In genomic region chr7:82752171-82753085, GRCm38 (mm10) we compare ENCODE assay signal across 8 mouse cellular contexts.
DNase-seq lines count a peak whose midpoint lies in the region; ATAC-seq and TF ChIP-seq lines count a peak whose summit lies in the region.

No protein-coding gene starts in this region.

- H3K4me1 ChIP-seq in midbrain, embryonic 10.5 days = peaks cover 20% of the 10 kb centered on the region
- no peaks in the 10 kb centered on the region for H3K4me1 ChIP-seq in midbrain, embryonic 16.5 days (ENCODE audit: control insufficient read depth, insufficient read depth, low read length)
- peaks cover 16% of the 10 kb centered on the region for H3K4me1 ChIP-seq in kidney, embryonic 15.5 days
- H3K4me1 ChIP-seq in cerebellum, adult 2 months (ENCODE audit: control insufficient read depth, insufficient read depth, low read length) = no peaks in the 10 kb centered on the region
- H3K4me1 ChIP-seq in liver, postnatal 0 days (ENCODE audit: insufficient read depth) = peaks cover 5% of the 10 kb centered on the region; the same call in 1 of the 2 replicates

- TF ChIP-seq EP300 in liver, postnatal 0 days (IDR thresholded peaks at IDR 0.05; ENCODE audit: low read depth) = no peak

- no peak overlapping the region for H3K4me2 ChIP-seq in midbrain, embryonic 16.5 days (ENCODE audit: low read length)
- H3K4me2 ChIP-seq in kidney, embryonic 15.5 days = peak overlapping the region; percentile 2; the same call in 1 of the 2 replicates
- H3K4me2 ChIP-seq in liver, postnatal 0 days (ENCODE audit: low read depth, low read length) = no peak overlapping the region

- H3K9me3 ChIP-seq in midbrain, embryonic 10.5 days (replicated peaks) = no peaks in the 10 kb centered on the region
- H3K9me3 ChIP-seq in midbrain, embryonic 16.5 days (replicated peaks; ENCODE audit: control insufficient read depth, low read length, poor library complexity, severe bottlenecking) = no peaks in the 10 kb centered on the region
- no peaks in the 10 kb centered on the region for H3K9me3 ChIP-seq in kidney, embryonic 15.5 days (replicated peaks)
- H3K9me3 ChIP-seq in liver, postnatal 0 days (ENCODE audit: low read length) = no peaks in the 10 kb centered on the region

- H3K36me3 ChIP-seq in midbrain, embryonic 10.5 days = peaks cover 30% of the 10 kb centered on the region
- H3K36me3 ChIP-seq in midbrain, embryonic 16.5 days (ENCODE audit: control insufficient read depth, insufficient read depth, low read length) = peaks cover 6% of the 10 kb centered on the region; the same call in 1 of the 2 replicates
- H3K36me3 ChIP-seq in kidney, embryonic 15.5 days = peaks cover 13% of the 10 kb centered on the region; the same call in 1 of the 2 replicates
- H3K36me3 ChIP-seq in liver, postnatal 0 days (replicated peaks; ENCODE audit: insufficient read depth, low read length) = peaks cover 9% of the 10 kb centered on the region; the same call in 1 of the 2 replicates

- H3K27me3 ChIP-seq in midbrain, embryonic 10.5 days (ENCODE audit: low read depth, poor library complexity, severe bottlenecking) = no peaks in the 10 kb centered on the region
- no peaks in the 10 kb centered on the region for H3K27me3 ChIP-seq in midbrain, embryonic 16.5 days (ENCODE audit: control insufficient read depth, insufficient read depth, low read depth, low read length)
- H3K27me3 ChIP-seq in kidney, embryonic 15.5 days = no peaks in the 10 kb centered on the region
- no peaks in the 10 kb centered on the region for H3K27me3 ChIP-seq in cerebellum, adult 2 months (ENCODE audit: control insufficient read depth, insufficient read depth, low read length)
- no peaks in the 10 kb centered on the region for H3K27me3 ChIP-seq in liver, postnatal 0 days (ENCODE audit: insufficient read depth, low read length)

- H3K27ac ChIP-seq in midbrain, embryonic 10.5 days (replicated peaks) = peak overlapping the region; percentile 42; the same call in 1 of the 2 replicates
- H3K27ac ChIP-seq in midbrain, embryonic 16.5 days (ENCODE audit: low read length) = no peak overlapping the region
- peak overlapping the region; percentile 78 for H3K27ac ChIP-seq in gastrocnemius, adult 2 months
- H3K27ac ChIP-seq in kidney, embryonic 15.5 days = peak overlapping the region; percentile 82
- H3K27ac ChIP-seq in cerebellum, adult 2 months (ENCODE audit: insufficient read depth, low read length) = no peak overlapping the region
- no peak overlapping the region for H3K27ac ChIP-seq in liver, postnatal 0 days (ENCODE audit: low read depth)

- TF ChIP-seq CTCF in gastrocnemius, adult 2 months (IDR thresholded peaks at IDR 0.05) = no peak
- TF ChIP-seq CTCF in cerebellum, adult 2 months (IDR thresholded peaks at IDR 0.05; ENCODE audit: borderline replicate concordance, insufficient read depth, low read depth, low read length) = no peak
- no peak for TF ChIP-seq CTCF in liver, postnatal 0 days (IDR thresholded peaks at IDR 0.05; ENCODE audit: low read depth)

- TF ChIP-seq POLR2A in cerebellum, adult 2 months (IDR thresholded peaks at IDR 0.05; ENCODE audit: borderline replicate concordance, insufficient read depth, low read length) = no peak

- 70% methylated on average over 8 of the region's 8 CpGs for WGBS in midbrain, embryonic 10.5 days
- WGBS in midbrain, embryonic 16.5 days = 62% methylated on average over 8 of the region's 8 CpGs
- 55% methylated on average over 8 of the region's 8 CpGs for WGBS in kidney, embryonic 15.5 days
- WGBS in cerebellum, adult 2 months = 55% methylated on average over 8 of the region's 8 CpGs
- 66% methylated on average over 8 of the region's 8 CpGs for WGBS in liver, postnatal 0 days (ENCODE audit: insufficient replicate concordance)

- no peak for DNase-seq in midbrain, embryonic 10.5 days (ENCODE audit: low spot score)
- DNase-seq in gastrocnemius, adult 2 months = peak; percentile 67
- DNase-seq in retina, embryonic 14.5 days (ENCODE audit: low spot score) = peak; percentile 34
- no peak for DNase-seq in cerebellum, adult 2 months
- DNase-seq in liver, postnatal 0 days = no peak
- DNase-seq in thymus, postnatal 36 days = no peak

- no peak overlapping the region for H3K9ac ChIP-seq in midbrain, embryonic 16.5 days (ENCODE audit: low read depth, low read length)
- H3K9ac ChIP-seq in kidney, embryonic 15.5 days = no peak overlapping the region
- H3K9ac ChIP-seq in liver, postnatal 0 days (replicated peaks) = no peak overlapping the region

- intact Hi-C loops in gastrocnemius, adult 2 months (cut with DNase I) = no loop called here

- H3K4me3 ChIP-seq in midbrain, embryonic 10.5 days = no peak overlapping the region
- no peak overlapping the region for H3K4me3 ChIP-seq in midbrain, embryonic 16.5 days (ENCODE audit: low read depth, low read length)
- peak overlapping the region; percentile 32 for H3K4me3 ChIP-seq in gastrocnemius, adult 2 months
- no peak overlapping the region for H3K4me3 ChIP-seq in kidney, embryonic 15.5 days (replicated peaks)
- no peak overlapping the region for H3K4me3 ChIP-seq in cerebellum, adult 2 months (replicated peaks; ENCODE audit: insufficient read depth, low read depth, low read length)
- no peak overlapping the region for H3K4me3 ChIP-seq in liver, postnatal 0 days (ENCODE audit: low read depth, low read length)

- no peak for ATAC-seq in midbrain, embryonic 16.5 days
- peak; percentile 54; the same call in 1 of the 2 replicates for ATAC-seq in kidney, embryonic 15.5 days (replicated peaks; ENCODE audit: low FRiP score)
- ATAC-seq in liver, postnatal 0 days = no peak

Comparison
In these comparisons a context has a peak if more than half of its experiments do, and no peak if none do; other contexts are left out.
1. H3K27ac ChIP-seq: peak in midbrain, embryonic 10.5 days (single experiment), gastrocnemius, adult 2 months (single experiment) and kidney, embryonic 15.5 days (single experiment); none in midbrain, embryonic 16.5 days (single experiment), cerebellum, adult 2 months (single experiment) and liver, postnatal 0 days (single experiment).
2. DNase-seq: peak in gastrocnemius, adult 2 months (single experiment) and retina, embryonic 14.5 days (single experiment); none in midbrain, embryonic 10.5 days (single experiment), cerebellum, adult 2 months (0 of 2), liver, postnatal 0 days (single experiment) and thymus, postnatal 36 days (0 of 2).